8 mouse cellular contexts compared by ENCODE assay signal in the genomic region with DNA sequence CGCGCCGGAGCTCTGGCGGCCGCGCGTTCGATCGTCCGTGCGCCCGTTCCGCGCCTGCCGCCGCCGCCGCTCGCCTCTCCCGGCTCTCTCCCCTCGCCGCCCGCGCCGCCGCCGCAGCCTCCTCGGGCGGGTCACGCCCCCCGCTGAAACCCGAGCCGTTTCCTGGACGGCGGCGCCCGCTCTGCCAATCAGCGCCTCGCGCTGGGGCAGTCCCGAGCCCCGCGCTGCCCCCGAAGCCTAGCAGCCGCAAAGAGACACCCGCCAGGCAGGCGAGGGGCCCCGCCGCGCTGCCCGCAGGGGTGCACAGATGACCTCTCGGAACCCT.
DNase-seq lines count a peak whose midpoint lies in the region; ATAC-seq and TF ChIP-seq lines count a peak whose summit lies in the region.

No protein-coding gene starts in this region.

- H3K9me3 ChIP-seq in hindbrain, embryonic 16.5 days (ENCODE audit: control insufficient read depth, low read length), result no peaks in the 10 kb centered on the region
- H3K9me3 ChIP-seq in limb, embryonic 15.5 days, result no peaks in the 10 kb centered on the region
- H3K9me3 ChIP-seq in midbrain, embryonic 15.5 days, result no peaks in the 10 kb centered on the region

- H3K4me3 ChIP-seq in cortical plate, adult 2 months (ENCODE audit: insufficient read depth, low read length), result peak overlapping the region; percentile 51
- H3K4me3 ChIP-seq in hindbrain, embryonic 16.5 days (ENCODE audit: low read length), result peak overlapping the region; percentile 67
- H3K4me3 ChIP-seq in limb, embryonic 15.5 days, result peak overlapping the region; percentile 79
- peak overlapping the region; percentile 60 for H3K4me3 ChIP-seq in midbrain, embryonic 15.5 days
- peak overlapping the region; percentile 83 for H3K4me3 ChIP-seq in testis, adult 2 months (ENCODE audit: control insufficient read depth, low read depth, low read length)

- no peaks in the 10 kb centered on the region for H3K4me1 ChIP-seq in cortical plate, adult 2 months (ENCODE audit: control insufficient read depth, insufficient read depth, low read length)
- H3K4me1 ChIP-seq in hindbrain, embryonic 16.5 days (ENCODE audit: control insufficient read depth, insufficient read depth, low read depth, low read length), result peaks cover 32% of the 10 kb centered on the region
- H3K4me1 ChIP-seq in limb, embryonic 15.5 days, result peaks cover 34% of the 10 kb centered on the region
- H3K4me1 ChIP-seq in midbrain, embryonic 15.5 days, result peaks cover 59% of the 10 kb centered on the region
- H3K4me1 ChIP-seq in testis, adult 2 months (ENCODE audit: control insufficient read depth, insufficient read depth, low read length), result peaks cover 24% of the 10 kb centered on the region

- no peaks in the 10 kb centered on the region for H3K36me3 ChIP-seq in hindbrain, embryonic 16.5 days (ENCODE audit: control insufficient read depth, insufficient read depth, low read length)
- H3K36me3 ChIP-seq in limb, embryonic 15.5 days, result no peaks in the 10 kb centered on the region
- no peaks in the 10 kb centered on the region for H3K36me3 ChIP-seq in midbrain, embryonic 15.5 days (replicated peaks)
- no peaks in the 10 kb centered on the region for H3K36me3 ChIP-seq in testis, adult 2 months (ENCODE audit: control insufficient read depth, insufficient read depth, low read length)

- TF ChIP-seq POLR2A in cortical plate, adult 2 months (IDR thresholded peaks at IDR 0.05; ENCODE audit: extremely low read depth, insufficient read depth, low read length), result no peak
- TF ChIP-seq POLR2A in testis, adult 2 months (IDR thresholded peaks at IDR 0.05; ENCODE audit: control insufficient read depth, low read depth, low read length), result peak; percentile 29; the same call in 1 of the 2 replicates

- H3K9ac ChIP-seq in hindbrain, embryonic 16.5 days (ENCODE audit: low read depth, low read length), result peak overlapping the region; percentile 78
- peak overlapping the region; percentile 87 for H3K9ac ChIP-seq in limb, embryonic 15.5 days
- peak overlapping the region; percentile 66 for H3K9ac ChIP-seq in midbrain, embryonic 15.5 days

- no peaks in the 10 kb centered on the region; the same call in 1 of the 2 replicates for H3K27me3 ChIP-seq in hindbrain, embryonic 16.5 days (replicated peaks; ENCODE audit: control insufficient read depth, insufficient read depth, low read length)
- H3K27me3 ChIP-seq in limb, embryonic 15.5 days, result peaks cover 4% of the 10 kb centered on the region; the same call in 1 of the 2 replicates
- H3K27me3 ChIP-seq in midbrain, embryonic 15.5 days (replicated peaks), result no peaks in the 10 kb centered on the region; the same call in none of the 2 replicates
- H3K27me3 ChIP-seq in testis, adult 2 months (ENCODE audit: control insufficient read depth, insufficient read depth, low read length), result no peaks in the 10 kb centered on the region

- no peak for TF ChIP-seq CTCF in cortical plate, adult 2 months (IDR thresholded peaks at IDR 0.05; ENCODE audit: extremely low read depth, insufficient read depth, low read length)
- no peak for TF ChIP-seq CTCF in testis, adult 2 months (IDR thresholded peaks at IDR 0.05; ENCODE audit: control insufficient read depth, insufficient read depth, insufficient replicate concordance, low read depth, low read length)

- peak; percentile 64 for ATAC-seq in hindbrain, embryonic 16.5 days
- ATAC-seq in limb, embryonic 15.5 days (ENCODE audit: insufficient number of reproducible peaks, low FRiP score, low TSS enrichment, low read depth), result peak; percentile 85
- ATAC-seq in midbrain, embryonic 15.5 days (replicated peaks), result peak; percentile 73; the same call in 1 of the 2 replicates
- no peak for ATAC-seq in activated CD4-positive, CD25-positive, alpha-beta regulatory T cell, adult 4 months

- 0% methylated on average over 33 of the region's 52 CpGs for WGBS in hindbrain, embryonic 16.5 days
- WGBS in limb, embryonic 15.5 days, result under 1% methylated on average over 51 of the region's 52 CpGs
- 0% methylated on average over 44 of the region's 52 CpGs for WGBS in midbrain, embryonic 15.5 days

- peak; percentile 94 for DNase-seq in adrenal gland, adult 2 months
- peak; percentile 75 for DNase-seq in gastrocnemius, postnatal 25 days

- H3K27ac ChIP-seq in cortical plate, adult 2 months (ENCODE audit: insufficient read depth, low read length), result peak overlapping the region; percentile 85
- H3K27ac ChIP-seq in hindbrain, embryonic 16.5 days (ENCODE audit: low read depth, low read length), result peak overlapping the region; percentile 80
- H3K27ac ChIP-seq in limb, embryonic 15.5 days, result peak overlapping the region; percentile 96
- peak overlapping the region; percentile 75 for H3K27ac ChIP-seq in midbrain, embryonic 15.5 days
- H3K27ac ChIP-seq in testis, adult 2 months (ENCODE audit: control insufficient read depth, insufficient read depth, low read depth, low read length), result no peak overlapping the region

- peak overlapping the region; percentile 96 for H3K4me2 ChIP-seq in hindbrain, embryonic 16.5 days (ENCODE audit: low read length)
- H3K4me2 ChIP-seq in limb, embryonic 15.5 days, result peak overlapping the region; percentile 83
- peak overlapping the region; percentile 97 for H3K4me2 ChIP-seq in midbrain, embryonic 15.5 days
